Mouse (Mus musculus) retina, postnatal 7 days (tissue): ENCODE data around the gene 9130230L23Rik.
A peak's percentile ranks its signal among the peaks of the same experiment; 100 is the strongest.
"Not testable (repeated sequence)": the region's sequence is repeated elsewhere in the genome, so short reads cannot be mapped to it uniquely, and the experiment has no call there.

Experiments
- DNase-seq: peaks from one replicate; pipeline ENCODE4 v3.0.0-alpha.2; 2012; ENCODE audit warnings: low read depth, low spot score

Gene 9130230L23Rik

GRCm38 (mm10) chr5:66005041-66005678, 1.1 kb upstream of the 9130230L23Rik start:
- no peak for DNase-seq

- no peak for DNase-seq
Measured at GRCm38 (mm10) chr5:66001232-66001631, 2.9 kb downstream of the 9130230L23Rik start.

DNA sequence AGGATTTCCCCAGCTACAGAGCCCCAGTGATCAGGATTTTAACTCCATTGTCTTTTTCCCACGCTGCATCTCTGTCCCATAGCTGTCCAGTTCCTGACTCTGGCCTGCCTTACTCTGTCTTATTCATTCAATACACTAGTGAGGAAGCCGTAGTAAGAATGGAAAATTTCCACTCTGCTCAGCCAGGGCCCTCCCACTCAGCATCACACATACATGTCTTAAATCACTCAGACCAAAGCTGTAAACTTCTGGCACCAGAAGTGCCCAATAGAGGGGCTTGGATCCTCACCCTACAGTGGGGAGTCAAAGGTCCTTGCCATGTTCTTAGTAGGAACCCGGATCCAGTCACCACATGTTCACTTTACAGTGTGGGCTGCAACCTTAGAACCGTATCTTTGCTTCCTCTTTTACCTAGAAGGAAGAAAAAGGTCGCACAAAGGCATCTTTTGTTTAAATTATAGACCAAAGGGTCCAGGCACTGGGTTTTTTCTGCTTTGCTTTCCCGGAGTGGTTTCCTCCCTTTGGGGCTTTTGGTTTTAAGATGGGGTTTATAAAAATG, 3.4 kb downstream of the 9130230L23Rik start:
- no peak for DNase-seq

DNA sequence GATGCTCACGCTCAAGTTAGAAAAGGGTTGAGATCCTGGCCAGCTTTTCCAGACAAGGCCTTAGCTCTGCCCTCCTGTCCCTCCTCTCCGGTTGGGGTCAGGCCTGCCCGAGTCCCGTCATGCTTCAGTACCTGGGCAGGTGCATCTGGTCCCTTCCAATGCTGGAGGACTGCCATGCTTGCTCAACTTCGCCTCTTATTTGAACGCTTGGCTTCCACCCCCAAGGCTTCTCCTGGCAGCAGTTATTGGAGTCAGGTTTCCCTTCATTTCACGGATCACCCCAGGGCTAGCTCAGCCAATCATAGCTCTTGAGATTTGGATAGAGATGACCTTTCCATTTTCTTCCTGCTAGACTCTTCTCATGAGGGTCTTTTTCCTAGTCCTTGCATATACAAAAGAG, 4.0 kb downstream of the 9130230L23Rik start:
- DNase-seq = no peak

- no peak for DNase-seq
Measured at GRCm38 (mm10) chr5:65999106-65999505, 5.0 kb downstream of the 9130230L23Rik start.

GRCm38 (mm10) chr5:65997813-65998212, 6.3 kb downstream of the 9130230L23Rik start:
- DNase-seq = no peak

DNA sequence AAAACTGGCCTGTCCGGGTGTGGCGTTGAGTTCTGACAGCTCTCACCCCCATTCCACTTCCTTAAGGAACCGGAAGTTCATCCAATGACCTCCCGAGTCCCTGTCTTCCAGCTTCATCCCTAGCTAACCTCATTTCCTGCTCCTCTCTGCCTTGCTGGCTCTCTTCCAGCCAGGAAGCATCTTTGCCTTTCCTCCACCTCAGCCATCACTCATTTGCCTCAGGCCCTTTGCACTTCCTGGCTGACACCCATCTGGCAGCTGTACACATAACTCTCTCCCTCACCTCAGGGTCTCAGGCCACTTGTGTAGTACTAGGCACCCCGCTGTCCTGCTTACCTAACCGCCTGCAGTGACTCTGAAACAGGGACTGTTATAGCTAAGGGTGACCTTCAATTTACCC, 9.4 kb downstream of the 9130230L23Rik start:
- no peak for DNase-seq

- no peak for DNase-seq
Measured at GRCm38 (mm10) chr5:65991191-65991590, 12.9 kb downstream of the 9130230L23Rik start.

DNA sequence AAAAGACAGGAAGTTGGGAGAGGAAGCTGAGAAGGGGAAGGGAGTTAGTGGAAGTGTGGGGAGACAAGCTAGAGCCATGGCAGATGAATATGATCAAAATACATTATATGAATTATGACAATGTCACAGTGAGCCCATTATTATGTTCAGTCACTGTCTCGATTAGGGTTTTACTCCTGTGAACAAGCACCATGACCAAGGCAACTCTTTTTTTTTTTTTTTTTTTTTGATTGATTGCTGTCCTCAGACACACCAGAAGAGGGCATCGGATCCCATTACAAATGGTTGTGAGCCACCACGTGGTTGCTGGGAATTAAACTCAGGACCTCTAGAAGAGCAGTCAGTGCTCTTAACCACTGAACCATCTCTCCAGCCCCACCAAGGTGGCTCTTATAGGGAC, 17.1 kb downstream of the 9130230L23Rik start:
- DNase-seq = not testable (repeated sequence)

DNA sequence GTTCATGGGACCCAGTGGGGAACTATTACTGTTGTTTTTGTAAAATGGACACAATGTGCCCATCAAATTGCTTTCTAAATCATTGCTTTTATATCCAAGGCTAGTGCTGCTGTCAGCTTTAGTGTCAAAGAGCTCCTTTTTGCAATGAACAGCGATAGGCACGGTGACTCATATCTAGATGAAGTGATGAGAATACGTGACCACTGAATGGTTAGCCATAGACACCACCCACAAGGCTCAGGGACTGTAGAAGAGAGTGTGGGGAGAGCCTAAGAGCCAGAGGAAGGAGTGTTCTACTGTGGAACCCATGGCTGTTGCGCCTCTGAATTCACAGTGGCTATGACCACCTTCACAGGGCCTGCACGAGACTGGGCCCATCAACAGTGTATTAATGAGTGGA, 17.7 kb downstream of the 9130230L23Rik start:
- no peak for DNase-seq

DNA sequence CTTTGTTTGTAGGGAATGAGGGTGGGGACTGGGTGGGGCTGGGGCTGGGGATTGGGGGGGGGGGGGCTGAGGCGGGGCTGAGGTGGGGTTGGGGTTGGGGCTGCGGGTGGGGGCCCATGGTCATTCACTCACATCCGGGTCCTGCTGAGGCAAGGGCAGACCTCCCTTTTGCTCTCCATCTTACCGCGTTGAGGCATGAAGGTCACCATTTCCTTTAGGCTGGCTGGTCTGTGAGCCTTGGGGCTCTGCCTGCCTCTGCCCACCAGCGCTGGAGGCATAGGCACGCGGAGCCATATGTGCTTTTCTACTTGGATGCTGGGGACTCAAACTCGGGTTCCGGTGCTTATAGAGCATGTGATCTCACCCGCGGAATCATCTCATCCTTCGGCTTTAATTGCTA, 28.4 kb downstream of the 9130230L23Rik start:
- DNase-seq = no peak

DNA sequence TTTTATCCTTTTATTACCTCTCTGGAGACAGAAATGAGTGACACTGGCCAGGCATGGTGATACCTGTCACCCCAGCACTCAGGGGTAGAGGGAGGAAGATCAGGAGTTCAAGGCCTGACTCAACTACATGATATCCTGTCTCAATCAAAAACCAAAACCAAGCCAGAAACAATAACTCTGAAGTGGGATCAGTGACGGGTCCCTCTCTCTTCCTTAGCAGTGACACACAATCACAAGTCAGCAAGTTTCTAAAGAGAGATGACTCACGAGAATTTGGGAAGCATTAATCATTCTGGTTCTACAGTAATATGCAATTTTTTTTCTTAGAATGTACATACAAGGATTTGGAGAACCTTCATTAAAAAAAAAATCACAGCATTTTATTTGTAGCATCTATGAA, 30.9 kb downstream of the 9130230L23Rik start:
- DNase-seq = no peak

DNA sequence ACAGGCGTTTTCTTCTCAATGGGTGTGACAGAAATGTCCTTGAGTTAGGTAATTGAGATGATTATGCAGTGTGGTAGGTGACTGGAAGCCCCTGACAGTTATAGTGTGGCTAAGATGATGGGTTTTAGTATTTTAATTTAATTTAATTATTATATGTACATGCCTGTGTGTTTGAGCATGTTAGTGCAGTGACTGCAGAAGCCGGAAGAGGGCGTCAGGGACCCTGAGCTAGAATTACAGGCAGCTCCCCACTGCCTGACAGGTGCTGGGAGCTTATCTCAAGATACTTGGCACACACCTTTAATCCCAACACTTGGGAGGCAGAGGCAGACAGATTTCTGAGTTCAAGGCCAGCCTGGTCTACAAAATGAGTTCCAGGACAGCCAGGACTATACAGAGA, 36.1 kb downstream of the 9130230L23Rik start:
- DNase-seq = no peak

GRCm38 (mm10) chr5:65967091-65967490, 37.0 kb downstream of the 9130230L23Rik start:
- DNase-seq = no peak

GRCm38 (mm10) chr5:65965771-65966279, 38.3 kb downstream of the 9130230L23Rik start:
- DNase-seq = no peak

- DNase-seq = no peak
Measured at GRCm38 (mm10) chr5:65963291-65963690, 40.8 kb downstream of the 9130230L23Rik start.

- no peak for DNase-seq
Measured at GRCm38 (mm10) chr5:65960597-65960950, 43.5 kb downstream of the 9130230L23Rik start.

- DNase-seq = no peak
Measured at GRCm38 (mm10) chr5:65959893-65960596, 44.0 kb downstream of the 9130230L23Rik start.

DNA sequence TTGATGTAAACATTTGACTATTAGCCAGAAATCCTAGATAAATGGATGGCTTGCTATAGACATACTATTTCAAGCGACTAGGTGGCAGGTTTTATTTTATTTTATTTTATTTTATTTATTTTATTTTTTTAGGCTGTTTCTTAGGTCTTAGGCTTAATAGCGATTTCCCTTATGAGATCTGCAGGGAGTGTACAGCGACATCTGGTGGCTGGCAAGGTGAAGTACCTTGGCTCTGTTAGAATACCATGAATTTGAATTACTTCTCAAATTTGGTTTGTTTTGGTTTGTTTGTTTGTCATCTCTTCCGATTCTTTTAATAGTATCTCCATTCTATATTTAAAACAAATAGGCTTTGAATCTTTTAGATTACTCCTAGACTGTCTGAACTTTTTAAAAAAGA, 45.5 kb downstream of the 9130230L23Rik start:
- DNase-seq = peak; percentile 23

- no peak for DNase-seq
Measured at GRCm38 (mm10) chr5:65956144-65957008, 47.7 kb downstream of the 9130230L23Rik start.

GRCm38 (mm10) chr5:65955343-65956143, 48.5 kb downstream of the 9130230L23Rik start:
- peak; percentile 43 for DNase-seq
